Mouse (Mus musculus) G1E (cell line): ENCODE measurements around the gene Lamc1. TPM values are rescaled to one million over a fixed set of nuclear protein-coding genes. Genes with fewer than 3 reads are reported as not detected.

ENCODE experiments used
- ATAC-seq: 2 replicates; pipeline ENCODE4 v1.8.0; 2016; ENCODE audit warnings: mild to moderate bottlenecking; ENCODE audit not compliant: insufficient number of reproducible peaks, poor library complexity, low FRiP score, severe bottlenecking; ENCODE audit errors: extremely low read depth
- DNase-seq: peaks from one replicate; pipeline ENCODE4 v3.0.0; 2012; ENCODE audit warnings: low spot score
- H3K27me3 ChIP-seq: 2 replicates; pipeline ENCODE4 v1.6.1; 2012; ENCODE audit warnings: mild to moderate bottlenecking, low read length, inconsistent platforms; ENCODE audit not compliant: insufficient read depth
- H3K36me3 ChIP-seq: replicated peaks from 2 replicates; pipeline ENCODE3; 2012; ENCODE audit warnings: mild to moderate bottlenecking, inconsistent platforms
- H3K4me1 ChIP-seq: 2 replicates; pipeline ENCODE4 v1.6.1; 2012; ENCODE audit warnings: low read depth, low read length, inconsistent platforms, mixed read lengths; ENCODE audit not compliant: insufficient read depth
- H3K4me3 ChIP-seq: 2 replicates; pipeline ENCODE4 v1.5.1; 2012; ENCODE audit warnings: low read depth, mild to moderate bottlenecking, inconsistent platforms, low read length, moderate library complexity, mixed read lengths
- H3K9me3 ChIP-seq: replicated peaks from 2 replicates; pipeline ENCODE4 v1.6.1; 2012; ENCODE audit warnings: inconsistent platforms
- CTCF ChIP-seq: IDR thresholded peaks from 2 replicates; pipeline ENCODE4 v1.5.1; 2012; ENCODE audit warnings: low read depth, low read length, inconsistent platforms, mixed read lengths
- GATA1 ChIP-seq: IDR thresholded peaks from 2 replicates; pipeline ENCODE4 v1.6.1; 2012; ENCODE audit warnings: borderline replicate concordance, low read length, inconsistent platforms, mixed read lengths
- GATA2 ChIP-seq: IDR thresholded peaks from 2 replicates; pipeline ENCODE4 v1.6.1; 2012; ENCODE audit warnings: low read depth, low read length, inconsistent platforms, borderline replicate concordance
- POLR2AphosphoS5 ChIP-seq: IDR thresholded peaks from 2 replicates; pipeline ENCODE4 v1.6.1; 2012; ENCODE audit warnings: low read depth, low read length, inconsistent platforms; ENCODE audit not compliant: insufficient replicate concordance
- TAL1 ChIP-seq: conservative IDR thresholded peaks from 2 replicates; pipeline ENCODE4 v1.6.1; 2012; ENCODE audit warnings: low read depth, low read length, inconsistent platforms, mixed read lengths
- polyA plus RNA-seq: library from polyadenylated mRNA; stranded (reverse); fragments of >175 nt; gene quantifications from 2 replicates; pipeline ENCODE4 v1.2.3, GENCODE M21; 2012
- total RNA-seq, 2 experiments: library from RNA; stranded (forward) in 1 of 2; stranded (reverse) in 1 of 2; fragments of 200-1000 nt in 1 of 2; fragments of >200 nt in 1 of 2; fragmentation: Nextera tagmentation in 1 of 2; gene quantifications; 2 replicates each; pipeline ENCODE4 v1.2.3; 2014 to 2017

The Lamc1 gene
- total and polyA plus RNA-seq, 3 experiments, result 19.0 to 81.0 (median 26.1) TPM

DNA sequence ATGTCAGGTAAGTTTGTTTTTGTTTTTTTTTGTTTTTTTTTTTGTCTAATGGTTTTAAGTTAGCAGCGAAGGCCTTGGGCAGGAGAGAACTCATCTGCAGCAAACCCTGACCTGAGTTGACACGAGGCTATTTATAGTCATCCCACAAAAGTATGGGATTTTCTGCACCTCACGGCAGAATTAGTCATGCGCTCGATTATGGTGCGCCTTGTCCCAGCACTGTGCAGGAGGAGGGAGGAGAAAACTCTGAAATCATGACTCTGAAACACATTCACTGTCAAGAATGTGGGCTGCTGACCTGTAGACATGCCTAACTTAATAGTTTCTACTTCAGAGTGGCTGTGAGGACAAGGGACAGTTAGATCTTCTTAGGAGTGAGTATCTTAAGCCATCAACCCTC is 40.4 kb downstream of the Lamc1 start:
- no peak overlapping the region for H3K4me3 ChIP-seq
- peaks cover 37% of the 10 kb centered on the region for H3K36me3 ChIP-seq
- H3K9me3 ChIP-seq, result no peaks in the 10 kb centered on the region
- TF ChIP-seq GATA1, result no peak
- ATAC-seq (no peak), DNase-seq (no peak)
- H3K27me3 ChIP-seq, result no peaks in the 10 kb centered on the region
- H3K4me1 ChIP-seq, result peaks cover 35% of the 10 kb centered on the region

DNA sequence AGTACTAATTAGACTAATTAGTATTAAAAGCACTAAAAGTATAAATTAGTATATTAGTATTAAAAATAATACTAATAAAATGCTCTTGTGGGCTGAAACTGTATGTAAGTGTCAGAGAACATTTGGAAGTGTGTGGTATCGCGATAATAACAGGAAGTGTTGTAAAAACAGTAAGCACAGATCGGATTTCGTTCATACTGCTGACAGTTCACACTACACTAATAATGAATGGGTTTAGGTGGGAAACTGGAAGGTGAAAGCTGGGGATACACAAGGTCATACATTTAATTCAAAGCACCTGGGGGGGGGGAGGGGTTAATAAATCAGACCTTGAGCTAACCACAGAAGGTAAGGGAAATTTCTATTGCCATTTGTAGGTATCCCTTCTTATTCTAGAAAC is 41.2 kb downstream of the Lamc1 start:
- DNase-seq (no peak), ATAC-seq (no peak)
- Histone ChIP-seq H3K27me3 (no peaks in the 10 kb centered on the region), H3K36me3 (peaks cover 39% of the 10 kb centered on the region), H3K9me3 (no peaks in the 10 kb centered on the region), H3K4me3 (no peak overlapping the region), H3K4me1 (peaks cover 36% of the 10 kb centered on the region)
- TF ChIP-seq GATA2, result no peak
- no peak for TF ChIP-seq TAL1
- no peak for TF ChIP-seq CTCF
- no peak for TF ChIP-seq POLR2AphosphoS5
- TF ChIP-seq GATA1, result no peak

- Histone ChIP-seq H3K4me3 (no peak overlapping the region), H3K36me3 (peaks cover 41% of the 10 kb centered on the region), H3K27me3 (no peaks in the 10 kb centered on the region), H3K4me1 (peaks cover 46% of the 10 kb centered on the region), H3K9me3 (no peaks in the 10 kb centered on the region)
- no peak for TF ChIP-seq CTCF
- no peak for TF ChIP-seq GATA2
- TF ChIP-seq POLR2AphosphoS5, result no peak
- ATAC-seq, result no peak
- no peak for DNase-seq
These were observed 44.6 kb downstream of the Lamc1 start for GRCm38 (mm10) chr1:153288010-153288409.

- peaks cover 42% of the 10 kb centered on the region for H3K36me3 ChIP-seq
- H3K9me3 ChIP-seq, result no peaks in the 10 kb centered on the region
- H3K4me3 ChIP-seq, result no peak overlapping the region
- ATAC-seq (no peak), DNase-seq (no peak)
- no peak for TF ChIP-seq GATA1
- no peak for TF ChIP-seq POLR2AphosphoS5
- no peak for TF ChIP-seq TAL1
- no peak for TF ChIP-seq GATA2
- TF ChIP-seq CTCF, result no peak
- H3K4me1 ChIP-seq, result peaks cover 46% of the 10 kb centered on the region
- no peaks in the 10 kb centered on the region for H3K27me3 ChIP-seq
These were observed 45.1 kb downstream of the Lamc1 start for GRCm38 (mm10) chr1:153287443-153287842.

GRCm38 (mm10) chr1:153286216-153286615 is 46.4 kb downstream of the Lamc1 start:
- DNase-seq (no peak), ATAC-seq (no peak)
- Histone ChIP-seq H3K9me3 (no peaks in the 10 kb centered on the region), H3K36me3 (peaks cover 38% of the 10 kb centered on the region), H3K4me3 (no peak overlapping the region), H3K27me3 (no peaks in the 10 kb centered on the region), H3K4me1 (peaks cover 51% of the 10 kb centered on the region)
- TF ChIP-seq GATA2 (no peak), CTCF (no peak), GATA1 (no peak), TAL1 (no peak), POLR2AphosphoS5 (no peak)

DNA sequence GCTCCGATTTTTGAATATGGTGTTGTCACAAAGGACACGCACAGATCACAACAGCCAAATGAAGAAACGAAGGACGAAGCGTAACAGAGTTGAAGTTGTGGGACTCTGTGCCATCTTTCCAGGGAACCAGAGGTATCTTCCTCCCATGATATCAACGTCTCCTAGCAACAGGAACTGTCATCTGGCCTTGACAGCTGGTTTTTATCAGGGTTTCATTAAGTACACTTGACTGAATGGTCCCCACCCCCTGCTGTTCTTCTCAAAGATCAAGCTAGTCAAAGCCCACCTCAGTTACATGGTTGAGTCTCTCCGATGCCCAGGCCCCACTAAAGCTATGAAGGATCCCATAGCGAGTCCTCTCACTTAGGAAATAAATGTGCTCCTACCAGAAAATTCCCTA is 47.4 kb downstream of the Lamc1 start:
- H3K9me3 ChIP-seq, result no peaks in the 10 kb centered on the region
- peaks cover 41% of the 10 kb centered on the region for H3K36me3 ChIP-seq
- DNase-seq, result no peak
- peak; percentile 28 for ATAC-seq
- no peaks in the 10 kb centered on the region for H3K27me3 ChIP-seq
- no peak overlapping the region for H3K4me3 ChIP-seq
- no peak for TF ChIP-seq POLR2AphosphoS5
- no peak for TF ChIP-seq GATA1
- TF ChIP-seq GATA2, result no peak
- no peak for TF ChIP-seq CTCF
- TF ChIP-seq TAL1, result no peak
- H3K4me1 ChIP-seq, result peaks cover 51% of the 10 kb centered on the region
